In the genomic region with DNA sequence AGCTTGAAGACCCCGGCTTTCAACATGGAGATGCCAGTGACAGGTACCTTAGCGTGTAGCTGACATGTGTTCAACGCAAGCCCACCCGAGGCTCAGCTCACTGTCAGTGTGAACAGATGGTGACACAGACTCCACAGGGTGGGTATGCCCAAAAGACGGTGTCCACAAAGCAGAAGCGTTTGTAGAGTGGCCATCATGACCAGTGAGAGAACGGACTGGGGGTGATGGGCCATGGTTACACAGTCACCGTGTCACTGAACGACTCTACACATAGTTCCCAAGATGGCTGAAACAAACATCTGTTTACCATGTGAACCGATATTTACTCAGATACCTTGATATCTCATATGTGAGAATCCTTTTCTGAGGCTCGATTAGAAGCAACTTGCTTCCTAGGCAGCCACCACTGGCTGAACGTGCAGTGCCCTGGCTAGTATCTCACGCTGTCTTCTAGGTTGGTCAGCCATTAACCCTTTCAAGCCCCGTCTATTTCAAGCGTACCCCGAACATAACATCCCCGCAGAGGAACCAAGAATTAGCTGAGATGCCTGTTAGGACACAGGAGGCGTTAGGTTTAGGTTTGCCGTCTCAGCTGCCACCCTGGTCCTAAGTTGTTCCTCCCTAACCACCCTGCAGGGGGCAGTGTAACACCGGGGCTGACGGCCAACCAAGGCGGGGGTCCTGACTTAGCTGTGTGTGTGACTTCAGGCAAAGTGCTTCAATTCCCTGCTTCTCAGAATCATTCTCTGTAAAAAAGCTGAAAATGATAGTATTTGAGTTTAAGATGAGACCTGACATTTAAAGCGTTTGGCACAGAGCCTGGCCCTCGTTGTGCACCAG, we compare ENCODE assay signal across 9 mouse cellular contexts. TPM values are rescaled to one million over a fixed set of nuclear protein-coding genes. Genes with fewer than 3 reads are reported as not detected.
A peak's percentile ranks its signal among the peaks of the same experiment; 100 is the strongest.
DNase-seq lines count a peak whose midpoint lies in the region; ATAC-seq lines count a peak whose summit lies in the region.
"Had no signal": no experiment of that assay in that cellular context is flagged by ENCODE, and none has a peak within 500 bp of the region (broad histone marks: within the 10 kb centered on the region; RNA-seq: fewer than 3 reads in every experiment).

No protein-coding gene starts in this region.

- intact Hi-C loops in gastrocnemius, postnatal 36 days (cut with DNase I): no loop called here

- whole genome bisulfite sequencing in forebrain, embryonic 16.5 days: 43% methylated on average over 24 of the region's 24 CpGs
- 45% methylated on average over 24 of the region's 24 CpGs for WGBS in intestine, embryonic 16.5 days
- WGBS in limb, embryonic 10.5 days: 48% methylated on average over 24 of the region's 24 CpGs
- WGBS in midbrain, embryonic 13.5 days: 47% methylated on average over 24 of the region's 24 CpGs

- no peaks in the 10 kb centered on the region for H3K9me3 ChIP-seq in forebrain, embryonic 16.5 days (ENCODE audit: control insufficient read depth, low read length)
- no peaks in the 10 kb centered on the region for H3K9me3 ChIP-seq in intestine, embryonic 16.5 days (ENCODE audit: control insufficient read depth, low read length)
- H3K9me3 ChIP-seq in limb, embryonic 10.5 days (replicated peaks): no peaks in the 10 kb centered on the region
- H3K9me3 ChIP-seq in midbrain, embryonic 13.5 days: no peaks in the 10 kb centered on the region

- H3K4me2 ChIP-seq in forebrain, embryonic 16.5 days (ENCODE audit: low read length): no peak overlapping the region
- no peak overlapping the region for H3K4me2 ChIP-seq in intestine, embryonic 16.5 days (ENCODE audit: low read depth, low read length)
- H3K4me2 ChIP-seq in midbrain, embryonic 13.5 days (replicated peaks): no peak overlapping the region

- ATAC-seq in forebrain, embryonic 16.5 days: peak; percentile 84
- peak; percentile 64; the same call in 1 of the 2 replicates for ATAC-seq in intestine, embryonic 16.5 days
- ATAC-seq in midbrain, embryonic 13.5 days: peak; percentile 60

- H3K27me3 ChIP-seq in forebrain, embryonic 16.5 days (replicated peaks; ENCODE audit: control insufficient read depth, insufficient read depth, low read length): 0 out of 2 replicates have a peak, but pooled peaks cover 2% of the 10 kb centered on the region
- no peaks in the 10 kb centered on the region for H3K27me3 ChIP-seq in intestine, embryonic 16.5 days (replicated peaks; ENCODE audit: control insufficient read depth, insufficient read depth, low read length)
- H3K27me3 ChIP-seq in limb, embryonic 10.5 days (ENCODE audit: low read depth, poor library complexity, severe bottlenecking): peaks cover 43% of the 10 kb centered on the region
- 0 out of 2 replicates have a peak, but pooled peaks cover 8% of the 10 kb centered on the region for H3K27me3 ChIP-seq in midbrain, embryonic 13.5 days

- no peak overlapping the region for H3K27ac ChIP-seq in forebrain, embryonic 16.5 days (ENCODE audit: low read length)
- H3K27ac ChIP-seq in intestine, embryonic 16.5 days (ENCODE audit: low read length): no peak overlapping the region
- no peak overlapping the region for H3K27ac ChIP-seq in limb, embryonic 10.5 days
- H3K27ac ChIP-seq in midbrain, embryonic 13.5 days: 0 out of 2 replicates have a peak overlapping the region, but pooled peaks have one; percentile 22

- DNase-seq in gastrocnemius, postnatal 10 days: peak; percentile 62
- no peak for DNase-seq in gastrocnemius, postnatal 36 days
- peak; percentile 50 for DNase-seq in cerebellum, adult 11 months
- DNase-seq in limb, embryonic 10.5 days (ENCODE audit: low spot score): peak; percentile 91
- peak; percentile 26 for DNase-seq in thymus, adult 18-20 months

- no peaks in the 10 kb centered on the region for H3K36me3 ChIP-seq in forebrain, embryonic 16.5 days (ENCODE audit: control insufficient read depth, insufficient read depth)
- H3K36me3 ChIP-seq in intestine, embryonic 16.5 days (ENCODE audit: control insufficient read depth, insufficient read depth, low read length): no peaks in the 10 kb centered on the region
- H3K36me3 ChIP-seq in limb, embryonic 10.5 days: no peaks in the 10 kb centered on the region
- no peaks in the 10 kb centered on the region for H3K36me3 ChIP-seq in midbrain, embryonic 13.5 days
- H3K36me3 ChIP-seq: G1E had no signal

- peaks cover 8% of the 10 kb centered on the region for H3K4me1 ChIP-seq in forebrain, embryonic 16.5 days (replicated peaks; ENCODE audit: control insufficient read depth, insufficient read depth, low read length)
- no peaks in the 10 kb centered on the region for H3K4me1 ChIP-seq in intestine, embryonic 16.5 days (ENCODE audit: control insufficient read depth, insufficient read depth, low read length)
- peaks cover 20% of the 10 kb centered on the region for H3K4me1 ChIP-seq in limb, embryonic 10.5 days
- peaks cover 34% of the 10 kb centered on the region for H3K4me1 ChIP-seq in midbrain, embryonic 13.5 days (replicated peaks)

- no peak overlapping the region for H3K4me3 ChIP-seq in forebrain, embryonic 16.5 days (replicated peaks; ENCODE audit: low read length)
- H3K4me3 ChIP-seq in intestine, embryonic 16.5 days (ENCODE audit: low read length): no peak overlapping the region
- H3K4me3 ChIP-seq in limb, embryonic 10.5 days: no peak overlapping the region
- H3K4me3 ChIP-seq in midbrain, embryonic 13.5 days (replicated peaks): no peak overlapping the region

- H3K9ac ChIP-seq in forebrain, embryonic 16.5 days (replicated peaks; ENCODE audit: low read depth, low read length): no peak overlapping the region
- H3K9ac ChIP-seq in intestine, embryonic 16.5 days (ENCODE audit: low read depth, low read length): no peak overlapping the region
- no peak overlapping the region for H3K9ac ChIP-seq in midbrain, embryonic 13.5 days (replicated peaks)

RNA-seq across cellular contexts. Expression of a gene that starts 10.9 kb away (rescaled TPM):
- total RNA-seq in gastrocnemius, postnatal 10 days (2021): under 1 TPM; 0.05 to 0.11 TPM
- total RNA-seq in gastrocnemius, postnatal 36 days (2021): not detected
- 0.72 and 1.4 TPM in 2 replicates for polyA plus RNA-seq in forebrain, embryonic 16.5 days (2015; fragmentation: Nextera tagmentation; extraction: Ambion mirVana)
- 0.13 TPM in 1 of 2 replicates, not detected in the other for polyA plus RNA-seq in intestine, embryonic 16.5 days (2015; fragmentation: Nextera tagmentation; extraction: Ambion mirVana)
- polyA plus RNA-seq in limb, embryonic 10.5 days (2016; fragmentation: Nextera tagmentation; extraction: Ambion mirVana): 0.09 TPM in 1 of 2 replicates, not detected in the other
- polyA plus RNA-seq in midbrain, embryonic 13.5 days (2015; fragmentation: Nextera tagmentation; extraction: Ambion mirVana): 2.2 and 2.5 TPM in 2 replicates
- polyA plus RNA-seq: G1E had no signal

RNA-seq across cellular contexts. Expression of a gene that starts 55.9 kb away (rescaled TPM):
- 1 to 10 TPM; 3.1 TPM for total RNA-seq in gastrocnemius, postnatal 10 days (2021)
- total RNA-seq in gastrocnemius, postnatal 36 days (2021): 1 to 10 TPM; 2.7 to 3.2 TPM
- 14.5 and 14.6 TPM in 2 replicates for polyA plus RNA-seq in forebrain, embryonic 16.5 days (2015; fragmentation: Nextera tagmentation; extraction: Ambion mirVana)
- polyA plus RNA-seq in intestine, embryonic 16.5 days (2015; fragmentation: Nextera tagmentation; extraction: Ambion mirVana): 8.3 and 10.1 TPM in 2 replicates
- 18.9 and 21.7 TPM in 2 replicates for polyA plus RNA-seq in limb, embryonic 10.5 days (2016; fragmentation: Nextera tagmentation; extraction: Ambion mirVana)
- 11.3 and 14.5 TPM in 2 replicates for polyA plus RNA-seq in midbrain, embryonic 13.5 days (2015; fragmentation: Nextera tagmentation; extraction: Ambion mirVana)

RNA-seq across cellular contexts. Expression of a gene that starts 56.3 kb away (rescaled TPM):
- 10 to 100 TPM; 10.7 to 11.4 TPM for total RNA-seq in gastrocnemius, postnatal 10 days (2021)
- total RNA-seq in gastrocnemius, postnatal 36 days (2021): 10 to 100 TPM in 1 of 2 experiments, 1 to 10 TPM in 1; 8.0 to 10.3 TPM
- 9.2 and 12.3 TPM in 2 replicates for polyA plus RNA-seq in forebrain, embryonic 16.5 days (2015; fragmentation: Nextera tagmentation; extraction: Ambion mirVana)
- 36.5 and 43.3 TPM in 2 replicates for polyA plus RNA-seq in intestine, embryonic 16.5 days (2015; fragmentation: Nextera tagmentation; extraction: Ambion mirVana)
- polyA plus RNA-seq in limb, embryonic 10.5 days (2016; fragmentation: Nextera tagmentation; extraction: Ambion mirVana): 23.7 and 23.8 TPM in 2 replicates
- polyA plus RNA-seq in midbrain, embryonic 13.5 days (2015; fragmentation: Nextera tagmentation; extraction: Ambion mirVana): 12.5 and 13.4 TPM in 2 replicates

Comparison
In these comparisons a context has a peak if more than half of its experiments do, and no peak if none do; other contexts are left out.
1. DNase-seq: peak in gastrocnemius, postnatal 10 days (single experiment), cerebellum, adult 11 months (single experiment), limb, embryonic 10.5 days (single experiment) and thymus, adult 18-20 months (2 of 2); none in gastrocnemius, postnatal 36 days (0 of 2).
2. Peak in every context shown above with its lines, with median percentiles within 50 percentile points of each other: ATAC-seq.